Mouse (Mus musculus) mouse trophoblast stem cell (cell line): ENCODE measurements around the gene Gmpr2.

Experiments
- in situ Hi-C, 2 experiments: fragments of 300-500 bp; cut with MseI, MboI; formaldehyde crosslinking; loops; 2 replicates in 1 of 2; 3 replicates in 1 of 2; pipeline ENCODE4 v1.15.1; 2025

Gene Gmpr2

GRCm38 (mm10) chr14:55724411-55724871, 52.7 kb downstream of the Gmpr2 start:
- in situ Hi-C loops: no loop called here

- in situ Hi-C loops: no loop called here
Observed at GRCm38 (mm10) chr14:55726261-55726660, 54.5 kb downstream of the Gmpr2 start.

GRCm38 (mm10) chr14:55727889-55728685, 56.3 kb downstream of the Gmpr2 start:
- in situ Hi-C loops: no loop called here
